Mouse (Mus musculus) cerebellum, adult 9-10 months (tissue): ENCODE measurements around the gene Sf3a3.

Experiments
- DNase-seq: peaks from one replicate; pipeline ENCODE4 v3.0.0; 2022

Sf3a3 gene

GRCm38 (mm10) chr4:124714545-124715481, at the start of gene Sf3a3:
Gene Sf3a3, plus strand, starts transcription at chr4:124714776.
- peak; percentile 95 for DNase-seq

GRCm38 (mm10) chr4:124667476-124668033, 47.0 kb upstream of the Sf3a3 start:
- DNase-seq = no peak

- no peak for DNase-seq
Measured at GRCm38 (mm10) chr4:124668078-124668477, 46.5 kb upstream of the Sf3a3 start.

GRCm38 (mm10) chr4:124670232-124670631, 44.3 kb upstream of the Sf3a3 start:
- no peak for DNase-seq

- no peak for DNase-seq
Measured at GRCm38 (mm10) chr4:124671583-124671982, 43.0 kb upstream of the Sf3a3 start.

GRCm38 (mm10) chr4:124672347-124673320, 41.9 kb upstream of the Sf3a3 start:
- DNase-seq = peak; percentile 75

GRCm38 (mm10) chr4:124674334-124675032, 40.1 kb upstream of the Sf3a3 start:
- DNase-seq = no peak

GRCm38 (mm10) chr4:124675037-124675436, 39.5 kb upstream of the Sf3a3 start:
- DNase-seq = peak; percentile 73

GRCm38 (mm10) chr4:124675958-124676357, 38.6 kb upstream of the Sf3a3 start:
- no peak for DNase-seq

- no peak for DNase-seq
Measured at GRCm38 (mm10) chr4:124682270-124682669, 32.3 kb upstream of the Sf3a3 start.

GRCm38 (mm10) chr4:124683474-124683873, 31.1 kb upstream of the Sf3a3 start:
- no peak for DNase-seq

- no peak for DNase-seq
Measured at GRCm38 (mm10) chr4:124685004-124685403, 29.6 kb upstream of the Sf3a3 start.

GRCm38 (mm10) chr4:124685453-124685852, 29.1 kb upstream of the Sf3a3 start:
- DNase-seq = no peak

GRCm38 (mm10) chr4:124685897-124686402, 28.6 kb upstream of the Sf3a3 start:
- no peak for DNase-seq

GRCm38 (mm10) chr4:124691455-124691854, 23.1 kb upstream of the Sf3a3 start:
- no peak for DNase-seq

GRCm38 (mm10) chr4:124692416-124692861, 22.1 kb upstream of the Sf3a3 start:
- DNase-seq = no peak

- DNase-seq = peak; percentile 91
Measured at GRCm38 (mm10) chr4:124693135-124693894, 21.3 kb upstream of the Sf3a3 start, which contains the start of gene Utp11. Gene Utp11, minus strand, starts transcription at chr4:124693600.

- DNase-seq = no peak
Measured at GRCm38 (mm10) chr4:124694572-124694971, 20.0 kb upstream of the Sf3a3 start.

GRCm38 (mm10) chr4:124695786-124696516, 18.6 kb upstream of the Sf3a3 start:
- no peak for DNase-seq

GRCm38 (mm10) chr4:124699791-124700190, 14.8 kb upstream of the Sf3a3 start:
- DNase-seq = no peak
